Mouse (Mus musculus) ovary, postnatal 14 days (tissue): ENCODE results near the gene Cep72.
"Not testable (repeated sequence)": the region's sequence is repeated elsewhere in the genome, so short reads cannot be mapped to it uniquely, and the experiment has no call there.

Experiments
- DNase-seq: peaks from one replicate; pipeline ENCODE4 v3.0.0; 2022; ENCODE audit warnings: low spot score

Cep72 gene

GRCm38 (mm10) chr13:74061613-74062377, at the start of gene Cep72:
Gene Cep72, minus strand, starts transcription at chr13:74062299.
- DNase-seq: peak; percentile 92

- no peak for DNase-seq
Measured at GRCm38 (mm10) chr13:74107410-74107809, 45.3 kb upstream of the Cep72 start.

- no peak for DNase-seq
Measured at GRCm38 (mm10) chr13:74104417-74104816, 42.3 kb upstream of the Cep72 start.

GRCm38 (mm10) chr13:74102831-74103582, 40.9 kb upstream of the Cep72 start:
- DNase-seq: no peak

GRCm38 (mm10) chr13:74102108-74102830, 40.2 kb upstream of the Cep72 start:
- DNase-seq: no peak

- no peak for DNase-seq
Measured at GRCm38 (mm10) chr13:74098913-74099312, 36.8 kb upstream of the Cep72 start.

GRCm38 (mm10) chr13:74096715-74097363, 34.7 kb upstream of the Cep72 start:
- peak; percentile 44 for DNase-seq

GRCm38 (mm10) chr13:74095936-74096335, 33.8 kb upstream of the Cep72 start:
- no peak for DNase-seq

- DNase-seq: no peak
Measured at GRCm38 (mm10) chr13:74090265-74090664, 28.2 kb upstream of the Cep72 start.

GRCm38 (mm10) chr13:74073369-74073768, 11.3 kb upstream of the Cep72 start:
- no peak for DNase-seq

- no peak for DNase-seq
Measured at GRCm38 (mm10) chr13:74071714-74072113, 9.6 kb upstream of the Cep72 start.

GRCm38 (mm10) chr13:74071244-74071643, 9.1 kb upstream of the Cep72 start:
- not testable (repeated sequence) for DNase-seq

GRCm38 (mm10) chr13:74066576-74066975, 4.5 kb upstream of the Cep72 start:
- DNase-seq: no peak

- DNase-seq: no peak
Measured at GRCm38 (mm10) chr13:74063340-74064050, 1.4 kb upstream of the Cep72 start.

GRCm38 (mm10) chr13:74062378-74063128, 454 bp upstream of the Cep72 start:
- DNase-seq: no peak

- no peak for DNase-seq
Measured at GRCm38 (mm10) chr13:74058081-74058480, 4.0 kb downstream of the Cep72 start.

GRCm38 (mm10) chr13:74056194-74056593, 5.9 kb downstream of the Cep72 start:
- no peak for DNase-seq

GRCm38 (mm10) chr13:74039926-74040325, 22.2 kb downstream of the Cep72 start:
- no peak for DNase-seq

- DNase-seq: no peak
Measured at GRCm38 (mm10) chr13:74035776-74036175, 26.3 kb downstream of the Cep72 start.

- DNase-seq: no peak
Measured at GRCm38 (mm10) chr13:74034756-74035155, 27.3 kb downstream of the Cep72 start.

- no peak for DNase-seq
Measured at GRCm38 (mm10) chr13:74031133-74031532, 31.0 kb downstream of the Cep72 start.
